Mouse (Mus musculus) erythroblast, adult 5-6 weeks (primary cell): ENCODE measurements around the gene Nkd2. TPM values are rescaled to one million over a fixed set of nuclear protein-coding genes. Genes with fewer than 3 reads are reported as not detected.

ENCODE experiments used
- total RNA-seq, 2 experiments: library from RNA; stranded (forward) in 1 of 2; stranded (reverse) in 1 of 2; fragments of 150-400 nt in 1 of 2; fragments of 200-764, 138-1000 nt in 1 of 2; gene quantifications; 2 replicates each; pipeline versions ENCODE4 v1.2.3 to v1.2.4; 2015 to 2017; ENCODE audit warnings: low replicate concordance in 2 of 2

Gene Nkd2
- total RNA-seq, 2 experiments from 2014 or later: not detected

Other genes starting within 250 kb of the Nkd2 start
- gene Clptm1l, start 243.6 kb downstream of the Nkd2 start, total RNA-seq (2015; ENCODE audit: low replicate concordance): 70.8 and 134 TPM in 2 replicates
- gene Clptm1l, start 243.6 kb downstream of the Nkd2 start, total RNA-seq (2017; ENCODE audit: low replicate concordance): 17.3 and 20.3 TPM in 2 replicates
- not detected in 2 replicates for gene Tert, start 220.7 kb downstream of the Nkd2 start, total RNA-seq (2015; ENCODE audit: low replicate concordance)
- not detected in 2 replicates for gene Tert, start 220.7 kb downstream of the Nkd2 start, total RNA-seq (2017; ENCODE audit: low replicate concordance)
- not detected in 2 replicates for gene Slc6a18, start 169.6 kb downstream of the Nkd2 start, total RNA-seq (2015; ENCODE audit: low replicate concordance)
- not detected in 2 replicates for gene Slc6a18, start 169.6 kb downstream of the Nkd2 start, total RNA-seq (2017; ENCODE audit: low replicate concordance)
- not detected in 2 replicates for gene Slc6a19, start 142.8 kb downstream of the Nkd2 start, total RNA-seq (2015; ENCODE audit: low replicate concordance)
- gene Slc6a19, start 142.8 kb downstream of the Nkd2 start, total RNA-seq (2017; ENCODE audit: low replicate concordance): not detected in 2 replicates
- gene Slc12a7, start 114.5 kb downstream of the Nkd2 start, total RNA-seq (2015; ENCODE audit: low replicate concordance): 0.58 and 8.4 TPM in 2 replicates
- 0.43 and 0.56 TPM in 2 replicates for gene Slc12a7, start 114.5 kb downstream of the Nkd2 start, total RNA-seq (2017; ENCODE audit: low replicate concordance)
- 6.1 and 6.5 TPM in 2 replicates for gene Trip13, start 90.2 kb upstream of the Nkd2 start, total RNA-seq (2015; ENCODE audit: low replicate concordance)
- gene Trip13, start 90.2 kb upstream of the Nkd2 start, total RNA-seq (2017; ENCODE audit: low replicate concordance): 11.7 and 14.9 TPM in 2 replicates
- 12.3 and 17.1 TPM in 2 replicates for gene Brd9, start 90.2 kb upstream of the Nkd2 start, total RNA-seq (2015; ENCODE audit: low replicate concordance)
- 32.5 and 37.6 TPM in 2 replicates for gene Brd9, start 90.2 kb upstream of the Nkd2 start, total RNA-seq (2017; ENCODE audit: low replicate concordance)
- gene Zdhhc11, start 116.2 kb upstream of the Nkd2 start, total RNA-seq (2015; ENCODE audit: low replicate concordance): not detected in 2 replicates
- not detected in 2 replicates for gene Zdhhc11, start 116.2 kb upstream of the Nkd2 start, total RNA-seq (2017; ENCODE audit: low replicate concordance)
- gene Tppp, start 161.8 kb upstream of the Nkd2 start, total RNA-seq (2015; ENCODE audit: low replicate concordance): 0.63 TPM in 1 of 2 replicates, not detected in the other
- 0.17 and 0.28 TPM in 2 replicates for gene Tppp, start 161.8 kb upstream of the Nkd2 start, total RNA-seq (2017; ENCODE audit: low replicate concordance)
- gene Cep72, start 214.7 kb upstream of the Nkd2 start, total RNA-seq (2015; ENCODE audit: low replicate concordance): 0.84 and 1.2 TPM in 2 replicates
- 2.6 and 5.4 TPM in 2 replicates for gene Cep72, start 214.7 kb upstream of the Nkd2 start, total RNA-seq (2017; ENCODE audit: low replicate concordance)